Mouse (Mus musculus) hindbrain, embryonic 12.5 days (tissue): ENCODE results near the gene Slitrk3. TPM values are rescaled to one million over a fixed set of nuclear protein-coding genes. Genes with fewer than 3 reads are reported as not detected.
"Not testable (repeated sequence)": the region's sequence is repeated elsewhere in the genome, so short reads cannot be mapped to it uniquely, and the experiment has no call there.

Source experiments
- ATAC-seq: fragments of 200-750 bp; cut with Nextera tagmentation; 2 replicates; pipeline ENCODE4 v1.8.0; 2017; ENCODE audit warnings: moderate TSS enrichment; ENCODE audit not compliant: low FRiP score
- H3K27ac ChIP-seq: fragments of 300-500 bp; sonication (generic); 2 replicates; pipeline ENCODE4 v1.5.1; 2016; ENCODE audit warnings: mild to moderate bottlenecking
- H3K27me3 ChIP-seq: fragments of 300-500 bp; sonication (generic); 2 replicates; pipeline ENCODE4 v1.6.1; 2016; ENCODE audit warnings: mild to moderate bottlenecking
- H3K36me3 ChIP-seq: fragments of 300-500 bp; sonication (generic); 2 replicates; pipeline ENCODE4 v1.6.1; 2016; ENCODE audit warnings: mild to moderate bottlenecking
- H3K4me1 ChIP-seq: fragments of 300-500 bp; sonication (generic); 2 replicates; pipeline ENCODE4 v1.6.1; 2016
- H3K4me2 ChIP-seq: fragments of 300-500 bp; sonication (generic); replicated peaks from 2 replicates; pipeline ENCODE4 v1.6.1; 2016; ENCODE audit warnings: mild to moderate bottlenecking
- H3K4me3 ChIP-seq: fragments of 300-500 bp; sonication (generic); 2 replicates; pipeline ENCODE4 v1.5.1; 2016; ENCODE audit warnings: mild to moderate bottlenecking
- H3K9ac ChIP-seq: fragments of 300-500 bp; sonication (generic); 2 replicates; pipeline ENCODE4 v1.6.1; 2016; ENCODE audit warnings: mild to moderate bottlenecking, moderate library complexity
- H3K9me3 ChIP-seq: fragments of 300-500 bp; sonication (generic); replicated peaks from 2 replicates; pipeline ENCODE4 v1.6.1; 2016; ENCODE audit warnings: mild to moderate bottlenecking
- WGBS: fragments of 180-500 bp; shearing (Covaris S2); methylation state at CpG from one replicate; pipeline ENCODE4 v1.1.7; 2016; 5-methylcytosine and 5-hydroxymethylcytosine counted together
- polyA plus RNA-seq: library from polyadenylated mRNA; unstranded; fragments of >200 nt; fragmentation: Nextera tagmentation; extraction: Ambion mirVana; gene quantifications from 2 replicates; pipeline ENCODE4 v1.2.1, GENCODE M21; 2016

Slitrk3 gene
- polyA plus RNA-seq, result 8.5 and 9.0 TPM in 2 replicates

- Histone ChIP-seq H3K9me3 (no peaks in the 10 kb centered on the region), H3K4me2 (peak within 1 kb of the TSS; percentile 83), H3K27me3 (peaks cover 13% of the 10 kb centered on the region), H3K27ac (peak within 1 kb of the TSS; percentile 72), H3K9ac (peak within 1 kb of the TSS; percentile 74), H3K36me3 (no peaks in the 10 kb centered on the region), H3K4me1 (peaks cover 16% of the 10 kb centered on the region), H3K4me3 (peak within 1 kb of the TSS; percentile 58)
- WGBS, result 1% methylated on average over 43 of the region's 44 CpGs
- ATAC-seq, result peak; percentile 70
Observed at GRCm38 (mm10) chr3:73057197-73057811, at the start of gene Slitrk3. TSS of gene Slitrk3 (minus strand) at chr3:73057803.

- 85% methylated on average over 2 of the region's 2 CpGs for WGBS
- H3K4me3 ChIP-seq, H3K27ac ChIP-seq, H3K4me2 ChIP-seq, H3K9ac ChIP-seq, H3K9me3 ChIP-seq, H3K36me3 ChIP-seq, ATAC-seq, H3K4me1 ChIP-seq, H3K27me3 ChIP-seq: not testable (repeated sequence)
Observed at GRCm38 (mm10) chr3:73094445-73094844, 36.8 kb upstream of the Slitrk3 start.

GRCm38 (mm10) chr3:73084620-73085019, 27.0 kb upstream of the Slitrk3 start:
- no peak overlapping the region for H3K27ac ChIP-seq
- WGBS, result 72% methylated on average over 5 of the region's 5 CpGs
- no peak for ATAC-seq

GRCm38 (mm10) chr3:73065823-73066755, 8.5 kb upstream of the Slitrk3 start:
- Histone ChIP-seq H3K4me1 (no peaks in the 10 kb centered on the region), H3K27ac (no peak overlapping the region)
- peak; percentile 86 for ATAC-seq

More at GRCm38 (mm10) chr3:73084620-73085019, 27.0 kb upstream of the Slitrk3 start:
- H3K4me2 ChIP-seq, result no peak overlapping the region
- no peaks in the 10 kb centered on the region for H3K9me3 ChIP-seq
- no peaks in the 10 kb centered on the region for H3K27me3 ChIP-seq
- no peak overlapping the region for H3K9ac ChIP-seq
- H3K4me1 ChIP-seq, result no peaks in the 10 kb centered on the region
- no peaks in the 10 kb centered on the region for H3K36me3 ChIP-seq
- H3K4me3 ChIP-seq, result no peak overlapping the region

GRCm38 (mm10) chr3:73058190-73058589, 587 bp upstream of the Slitrk3 start:
- H3K4me3 ChIP-seq, result peak overlapping the region; percentile 58
- H3K4me1 ChIP-seq, result peaks cover 16% of the 10 kb centered on the region
- H3K27ac ChIP-seq, result no peak overlapping the region
- peak overlapping the region; percentile 83 for H3K4me2 ChIP-seq
- WGBS, result 19% methylated on average over 4 of the region's 4 CpGs
- peaks cover 13% of the 10 kb centered on the region for H3K27me3 ChIP-seq
- peak overlapping the region; percentile 74; the same call in 1 of the 2 replicates for H3K9ac ChIP-seq
- H3K9me3 ChIP-seq, result no peaks in the 10 kb centered on the region
- H3K36me3 ChIP-seq, result no peaks in the 10 kb centered on the region
- no peak for ATAC-seq

More at GRCm38 (mm10) chr3:73065823-73066755, 8.5 kb upstream of the Slitrk3 start:
- Histone ChIP-seq H3K9ac (peak overlapping the region; percentile 32; the same call in 1 of the 2 replicates), H3K9me3 (no peaks in the 10 kb centered on the region), H3K4me3 (peak overlapping the region; percentile 26), H3K4me2 (peak overlapping the region; percentile 42), H3K27me3 (no peaks in the 10 kb centered on the region), H3K36me3 (no peaks in the 10 kb centered on the region)
- 9% methylated on average over 20 of the region's 20 CpGs for WGBS

GRCm38 (mm10) chr3:73056492-73057196, 959 bp downstream of the Slitrk3 start:
- H3K27me3 ChIP-seq, result peaks cover 13% of the 10 kb centered on the region
- under 1% methylated on average over 32 of the region's 32 CpGs for WGBS
- ATAC-seq, result peak; percentile 54
- no peaks in the 10 kb centered on the region for H3K36me3 ChIP-seq
- H3K9me3 ChIP-seq, result no peaks in the 10 kb centered on the region
- peak overlapping the region; percentile 74 for H3K9ac ChIP-seq
- H3K4me1 ChIP-seq, result peaks cover 16% of the 10 kb centered on the region
- H3K4me3 ChIP-seq, result peak overlapping the region; percentile 58
- H3K4me2 ChIP-seq, result peak overlapping the region; percentile 83
- peak overlapping the region; percentile 72 for H3K27ac ChIP-seq

- WGBS, result 40% methylated on average over 5 of the region's 5 CpGs
- Histone ChIP-seq H3K4me2 (peak overlapping the region; percentile 83), H3K9me3 (no peaks in the 10 kb centered on the region), H3K36me3 (no peaks in the 10 kb centered on the region), H3K4me1 (peaks cover 16% of the 10 kb centered on the region), H3K4me3 (peak overlapping the region; percentile 58), H3K9ac (peak overlapping the region; percentile 74; the same call in 1 of the 2 replicates), H3K27ac (peak overlapping the region; percentile 72; the same call in 1 of the 2 replicates), H3K27me3 (peaks cover 13% of the 10 kb centered on the region)
- no peak for ATAC-seq
Observed at GRCm38 (mm10) chr3:73056044-73056438, 1.6 kb downstream of the Slitrk3 start.

GRCm38 (mm10) chr3:73055399-73056043, 2.1 kb downstream of the Slitrk3 start:
- no peaks in the 10 kb centered on the region for H3K9me3 ChIP-seq
- H3K9ac ChIP-seq, result peak overlapping the region; percentile 47
- WGBS, result 28% methylated on average over 7 of the region's 7 CpGs
- no peak for ATAC-seq
- peak overlapping the region; percentile 58 for H3K4me3 ChIP-seq
- H3K4me2 ChIP-seq, result peak overlapping the region; percentile 83
- peaks cover 3% of the 10 kb centered on the region; the same call in 1 of the 2 replicates for H3K36me3 ChIP-seq
- peaks cover 13% of the 10 kb centered on the region for H3K27me3 ChIP-seq
- peaks cover 16% of the 10 kb centered on the region for H3K4me1 ChIP-seq
- H3K27ac ChIP-seq, result no peak overlapping the region

GRCm38 (mm10) chr3:73053451-73053931, 4.1 kb downstream of the Slitrk3 start:
- Histone ChIP-seq H3K27ac (peak overlapping the region; percentile 67), H3K36me3 (peaks cover 14% of the 10 kb centered on the region; the same call in 1 of the 2 replicates), H3K4me1 (peaks cover 16% of the 10 kb centered on the region), H3K4me2 (peak overlapping the region; percentile 83), H3K9me3 (no peaks in the 10 kb centered on the region), H3K27me3 (peaks cover 13% of the 10 kb centered on the region), H3K9ac (peak overlapping the region; percentile 72), H3K4me3 (peak overlapping the region; percentile 50)
- peak; percentile 82 for ATAC-seq
- WGBS, result under 1% methylated on average over 26 of the region's 26 CpGs

- no peak overlapping the region for H3K4me3 ChIP-seq
- 2% methylated on average over 3 of the region's 3 CpGs for WGBS
- H3K9me3 ChIP-seq, result no peaks in the 10 kb centered on the region
- peak; percentile 67 for ATAC-seq
- no peaks in the 10 kb centered on the region for H3K27me3 ChIP-seq
- no peaks in the 10 kb centered on the region for H3K4me1 ChIP-seq
- 0 out of 2 replicates have a peak overlapping the region, but pooled peaks have one; percentile 13 for H3K4me2 ChIP-seq
- H3K27ac ChIP-seq, result no peak overlapping the region
- peaks cover 14% of the 10 kb centered on the region; the same call in 1 of the 2 replicates for H3K36me3 ChIP-seq
- H3K9ac ChIP-seq, result no peak overlapping the region
Observed at GRCm38 (mm10) chr3:73046248-73046647, 11.4 kb downstream of the Slitrk3 start.

- Histone ChIP-seq H3K4me3 (no peak overlapping the region), H3K4me1 (no peaks in the 10 kb centered on the region), H3K9me3 (no peaks in the 10 kb centered on the region), H3K27me3 (no peaks in the 10 kb centered on the region), H3K36me3 (no peaks in the 10 kb centered on the region), H3K9ac (no peak overlapping the region), H3K27ac (no peak overlapping the region), H3K4me2 (no peak overlapping the region)
- ATAC-seq, result no peak
Observed at GRCm38 (mm10) chr3:73042256-73042655, 15.3 kb downstream of the Slitrk3 start.
